Mouse (Mus musculus) thymus, adult 2 months (tissue): ENCODE measurements around the gene Ikzf5.

Experiments used
- CTCF ChIP-seq: fragments of 200-500 bp; IDR thresholded peaks from 2 replicates; pipeline ENCODE4 v1.5.1; 2012; ENCODE audit warnings: mild to moderate bottlenecking, control low read depth, low read length, moderate library complexity, borderline replicate concordance; ENCODE audit not compliant: control insufficient read depth, poor library complexity, insufficient read depth; ENCODE audit errors: extremely low read depth
- POLR2A ChIP-seq: fragments of 200-500 bp; IDR thresholded peaks from 2 replicates; pipeline ENCODE4 v1.6.1; 2012; ENCODE audit warnings: mild to moderate bottlenecking, low read length, control low read depth, moderate library complexity; ENCODE audit not compliant: control insufficient read depth, poor library complexity, insufficient read depth; ENCODE audit errors: extremely low read depth

- TF ChIP-seq CTCF (no peak), POLR2A (no peak)
Measured at GRCm38 (mm10) chr7:131411221-131411940, 1.1 kb upstream of the Ikzf5 start.
